Mouse (Mus musculus): ENCODE results near the gene Pygb. TPM values are rescaled to one million over a fixed set of nuclear protein-coding genes. Genes with fewer than 3 reads are reported as not detected.
A peak's percentile ranks its signal among the peaks of the same experiment; 100 is the strongest.

The Pygb gene
- polyA plus RNA-seq, 1 experiment, result 25.7 TPM

- Histone ChIP-seq H3K4me3 (ENCODE audit: extremely low read depth, insufficient read depth, insufficient read length) (no peak overlapping the region), H3K27me3 (ENCODE audit: control insufficient read depth, insufficient read depth, low read length) (no peaks in the 10 kb centered on the region), H3K4me1 (ENCODE audit: control insufficient read depth, insufficient read depth, insufficient read length) (peaks cover 8% of the 10 kb centered on the region), H3K36me3 (ENCODE audit: control insufficient read depth, insufficient read depth, low read length) (no peaks in the 10 kb centered on the region), H3K27ac (ENCODE audit: insufficient read depth, low read length) (no peak overlapping the region)
- TF ChIP-seq POLR2A (IDR thresholded peaks at IDR 0.05; ENCODE audit: low read depth, low read length) (no peak), CTCF (IDR thresholded peaks at IDR 0.05; ENCODE audit: extremely low read depth, insufficient read depth, insufficient read length, insufficient replicate concordance) (no peak)
- WGBS, result 80% methylated on average over 2 of the region's 2 CpGs
- DNase-seq (ENCODE audit: low read depth in 1 of 2, low spot score in 2 of 2), result no peak
These were observed 80.5 kb downstream of the Pygb start for GRCm38 (mm10) chr2:150867021-150867420.

- Histone ChIP-seq H3K27me3 (ENCODE audit: control insufficient read depth, insufficient read depth, low read length) (no peaks in the 10 kb centered on the region), H3K36me3 (ENCODE audit: control insufficient read depth, insufficient read depth, low read length) (no peaks in the 10 kb centered on the region), H3K4me3 (ENCODE audit: extremely low read depth, insufficient read depth, insufficient read length) (no peak overlapping the region), H3K4me1 (ENCODE audit: control insufficient read depth, insufficient read depth, insufficient read length) (peaks cover 8% of the 10 kb centered on the region), H3K27ac (ENCODE audit: insufficient read depth, low read length) (peak overlapping the region; percentile 64)
- no peak for TF ChIP-seq CTCF (IDR thresholded peaks at IDR 0.05; ENCODE audit: extremely low read depth, insufficient read depth, insufficient read length, insufficient replicate concordance)
- no peak for TF ChIP-seq POLR2A (IDR thresholded peaks at IDR 0.05; ENCODE audit: low read depth, low read length)
- no peak for DNase-seq (ENCODE audit: low read depth in 1 of 2, low spot score in 2 of 2)
- WGBS, result 16% methylated on average over 1 of the region's 1 CpGs
These were observed 82.9 kb downstream of the Pygb start for GRCm38 (mm10) chr2:150869446-150869845.

- H3K27ac ChIP-seq (ENCODE audit: insufficient read depth, low read length), result no peak overlapping the region
- TF ChIP-seq CTCF (IDR thresholded peaks at IDR 0.05; ENCODE audit: extremely low read depth, insufficient read depth, insufficient read length, insufficient replicate concordance), result no peak
- TF ChIP-seq POLR2A (IDR thresholded peaks at IDR 0.05; ENCODE audit: low read depth, low read length), result no peak
- no peak overlapping the region for H3K4me3 ChIP-seq (ENCODE audit: extremely low read depth, insufficient read depth, insufficient read length)
- H3K27me3 ChIP-seq (ENCODE audit: control insufficient read depth, insufficient read depth, low read length), result no peaks in the 10 kb centered on the region
- H3K36me3 ChIP-seq (ENCODE audit: control insufficient read depth, insufficient read depth, low read length), result peaks cover 3% of the 10 kb centered on the region; the same call in 1 of the 2 replicates
- no peak for DNase-seq (ENCODE audit: low read depth in 1 of 2, low spot score in 2 of 2)
- peaks cover 4% of the 10 kb centered on the region; the same call in 1 of the 2 replicates for H3K4me1 ChIP-seq (ENCODE audit: control insufficient read depth, insufficient read depth, insufficient read length)
- 86% methylated on average over 1 of the region's 1 CpGs for WGBS
These were observed 88.0 kb downstream of the Pygb start for GRCm38 (mm10) chr2:150874508-150874907.

- no peak overlapping the region for H3K27ac ChIP-seq (ENCODE audit: insufficient read depth, low read length)
These were observed 88.7 kb downstream of the Pygb start for GRCm38 (mm10) chr2:150875226-150875625.

GRCm38 (mm10) chr2:150877561-150877960, 91.0 kb downstream of the Pygb start:
- Histone ChIP-seq H3K27me3 (ENCODE audit: control insufficient read depth, insufficient read depth, low read length) (no peaks in the 10 kb centered on the region), H3K36me3 (ENCODE audit: control insufficient read depth, insufficient read depth, low read length) (peaks cover 3% of the 10 kb centered on the region; the same call in 1 of the 2 replicates), H3K27ac (ENCODE audit: insufficient read depth, low read length) (no peak overlapping the region), H3K4me1 (ENCODE audit: control insufficient read depth, insufficient read depth, insufficient read length) (no peaks in the 10 kb centered on the region), H3K4me3 (ENCODE audit: extremely low read depth, insufficient read depth, insufficient read length) (no peak overlapping the region)
- TF ChIP-seq POLR2A (IDR thresholded peaks at IDR 0.05; ENCODE audit: low read depth, low read length) (no peak), CTCF (IDR thresholded peaks at IDR 0.05; ENCODE audit: extremely low read depth, insufficient read depth, insufficient read length, insufficient replicate concordance) (no peak)
- WGBS, result 89% methylated on average over 4 of the region's 4 CpGs
- no peak for DNase-seq (ENCODE audit: low read depth in 1 of 2, low spot score in 2 of 2)

More at GRCm38 (mm10) chr2:150875226-150875625, 88.7 kb downstream of the Pygb start:
- DNase-seq (ENCODE audit: low read depth in 1 of 2, low spot score in 2 of 2), result no peak
- Histone ChIP-seq H3K36me3 (ENCODE audit: control insufficient read depth, insufficient read depth, low read length) (peaks cover 3% of the 10 kb centered on the region; the same call in 1 of the 2 replicates), H3K4me3 (ENCODE audit: extremely low read depth, insufficient read depth, insufficient read length) (no peak overlapping the region), H3K4me1 (ENCODE audit: control insufficient read depth, insufficient read depth, insufficient read length) (no peaks in the 10 kb centered on the region), H3K27me3 (ENCODE audit: control insufficient read depth, insufficient read depth, low read length) (no peaks in the 10 kb centered on the region)
- 96% methylated on average over 1 of the region's 1 CpGs for WGBS
- no peak for TF ChIP-seq CTCF (IDR thresholded peaks at IDR 0.05; ENCODE audit: extremely low read depth, insufficient read depth, insufficient read length, insufficient replicate concordance)
- TF ChIP-seq POLR2A (IDR thresholded peaks at IDR 0.05; ENCODE audit: low read depth, low read length), result no peak

Other genes with a start within 250 kb of the Pygb start
- 10.8 and 11.8 TPM in 2 replicates for gene Cst7, start 216.3 kb upstream of the Pygb start, polyA plus RNA-seq (2012; rRNA removed)
- 20.5 and 30.4 TPM in 2 replicates for gene Apmap, start 178.2 kb upstream of the Pygb start, polyA plus RNA-seq (2012; rRNA removed)
- 76.7 and 121 TPM in 2 replicates for gene Acss1, start 118.2 kb upstream of the Pygb start, polyA plus RNA-seq (2012; rRNA removed)
- gene Vsx1, start 97.4 kb upstream of the Pygb start, polyA plus RNA-seq (2012; rRNA removed), result not detected in 2 replicates
- gene Entpd6, start 37.7 kb upstream of the Pygb start, polyA plus RNA-seq (2012; rRNA removed), result 26.3 and 31.7 TPM in 2 replicates
- 44.3 and 48.0 TPM in 2 replicates for gene Abhd12, start 118.0 kb downstream of the Pygb start, polyA plus RNA-seq (2012; rRNA removed)
- gene Gins1, start 118.7 kb downstream of the Pygb start, polyA plus RNA-seq (2012; rRNA removed), result 1.9 and 2.1 TPM in 2 replicates